Mouse (Mus musculus) lung, postnatal 4 days (tissue): ENCODE measurements around the gene Syndig1l.
A peak's percentile ranks its signal among the peaks of the same experiment; 100 is the strongest.

Source experiments
- DNase-seq, 2 experiments: peaks; one replicate each; pipeline ENCODE4 v3.0.0; 2021

Syndig1l gene

GRCm38 (mm10) chr12:84698319-84699081, at the start of gene Syndig1l:
Syndig1l (minus strand) TSS chr12:84698831.
- peak; percentile 82 to 86 for DNase-seq

- no peak for DNase-seq
Observed at GRCm38 (mm10) chr12:84748134-84748533, 49.5 kb upstream of the Syndig1l start.

GRCm38 (mm10) chr12:84745700-84746099, 47.1 kb upstream of the Syndig1l start:
- no peak for DNase-seq

- DNase-seq, result no peak
Observed at GRCm38 (mm10) chr12:84743496-84743895, 44.9 kb upstream of the Syndig1l start.

- no peak for DNase-seq
Observed at GRCm38 (mm10) chr12:84733366-84733765, 34.7 kb upstream of the Syndig1l start.

GRCm38 (mm10) chr12:84728421-84728820, 29.8 kb upstream of the Syndig1l start:
- DNase-seq, result no peak

GRCm38 (mm10) chr12:84727434-84727833, 28.8 kb upstream of the Syndig1l start:
- no peak for DNase-seq

- no peak for DNase-seq
Observed at GRCm38 (mm10) chr12:84726986-84727385, 28.4 kb upstream of the Syndig1l start.

- no peak for DNase-seq
Observed at GRCm38 (mm10) chr12:84726391-84726790, 27.8 kb upstream of the Syndig1l start.

GRCm38 (mm10) chr12:84718462-84719244, 20.0 kb upstream of the Syndig1l start:
- no peak for DNase-seq

GRCm38 (mm10) chr12:84714578-84714977, 15.9 kb upstream of the Syndig1l start:
- no peak for DNase-seq

- peak; percentile 46 to 56 for DNase-seq
Observed at GRCm38 (mm10) chr12:84709842-84710439, 11.3 kb upstream of the Syndig1l start.

- peak; percentile 7 to 58 for DNase-seq
Observed at GRCm38 (mm10) chr12:84707804-84708203, 9.2 kb upstream of the Syndig1l start.

GRCm38 (mm10) chr12:84706886-84707285, 8.3 kb upstream of the Syndig1l start:
- DNase-seq, result no peak

GRCm38 (mm10) chr12:84702586-84702985, 4.0 kb upstream of the Syndig1l start:
- DNase-seq, result no peak

- no peak for DNase-seq
Observed at GRCm38 (mm10) chr12:84692141-84692540, 6.5 kb downstream of the Syndig1l start.

- DNase-seq, result no peak
Observed at GRCm38 (mm10) chr12:84691347-84691746, 7.3 kb downstream of the Syndig1l start.

GRCm38 (mm10) chr12:84689051-84689450, 9.6 kb downstream of the Syndig1l start:
- DNase-seq, result no peak

GRCm38 (mm10) chr12:84687531-84687930, 11.1 kb downstream of the Syndig1l start:
- DNase-seq, result no peak

GRCm38 (mm10) chr12:84686176-84686575, 12.5 kb downstream of the Syndig1l start:
- no peak for DNase-seq

GRCm38 (mm10) chr12:84684569-84684968, 14.1 kb downstream of the Syndig1l start:
- no peak for DNase-seq

- DNase-seq, result no peak
Observed at GRCm38 (mm10) chr12:84676011-84676410, 22.6 kb downstream of the Syndig1l start.

- DNase-seq, result peak; percentile 5 to 23
Observed at GRCm38 (mm10) chr12:84674666-84675526, 23.7 kb downstream of the Syndig1l start.
